Mouse (Mus musculus): Measurements from ENCODE around the gene Crybb3.
A peak's percentile ranks its signal among the peaks of the same experiment; 100 is the strongest.

The Crybb3 gene

DNA sequence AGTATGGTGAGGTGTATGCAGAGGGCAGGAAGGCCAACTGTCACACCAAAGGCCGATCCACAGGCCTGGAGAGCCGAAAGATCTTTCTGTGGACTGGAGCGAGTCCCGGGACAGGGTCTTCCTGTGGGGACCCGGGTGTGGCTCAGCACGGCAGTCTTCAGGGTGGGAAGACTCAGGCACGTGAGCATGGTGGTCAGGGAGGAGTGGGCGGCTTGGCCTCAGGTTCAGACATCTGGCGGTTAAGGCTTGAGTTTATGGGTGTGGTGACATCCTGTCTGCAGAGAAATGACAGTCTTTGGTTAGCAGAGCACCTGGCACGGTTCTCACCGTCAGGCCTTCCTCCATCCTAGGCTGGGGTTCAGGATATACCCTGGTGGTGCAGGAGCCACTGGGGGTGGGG lies 9.4 kb upstream of the Crybb3 start:
- Histone ChIP-seq H3K27me3 (ENCODE audit: control insufficient read depth, insufficient read depth, low read length, poor library complexity, severe bottlenecking) (no peaks in the 10 kb centered on the region), H3K36me3 (ENCODE audit: control insufficient read depth, insufficient read depth, low read length, poor library complexity, severe bottlenecking) (no peaks in the 10 kb centered on the region)
- DNase-seq (ENCODE audit: low read depth, low spot score): no peak

DNA sequence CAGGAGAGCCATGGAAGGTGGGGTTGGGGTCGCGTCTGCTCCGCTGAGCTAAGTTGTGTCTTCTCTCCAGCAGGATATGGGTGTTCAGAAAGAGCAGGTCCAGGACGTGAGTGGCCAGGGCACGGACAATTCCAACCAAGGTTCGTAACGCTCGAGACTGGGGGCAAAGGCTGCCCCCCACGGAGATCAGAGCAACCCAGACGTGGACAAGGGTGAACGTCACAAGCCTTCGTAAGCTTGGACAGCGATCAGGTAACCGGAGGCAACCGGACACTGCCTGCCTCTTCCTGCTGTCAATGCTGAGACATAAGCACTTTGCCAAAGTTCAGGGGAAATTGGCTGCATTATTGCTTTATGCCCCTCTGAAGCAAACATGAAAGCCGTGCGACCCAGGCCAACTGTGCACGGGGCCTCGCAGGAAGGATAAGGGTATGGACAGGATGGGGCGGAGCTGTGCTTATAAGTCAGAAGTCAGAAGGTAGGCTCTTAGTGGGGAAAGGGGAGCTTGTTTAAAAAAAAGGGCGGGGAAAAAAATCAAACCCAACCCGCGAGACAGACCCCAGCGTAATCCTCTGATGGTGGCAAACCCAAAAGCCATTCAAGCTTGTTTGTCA lies 8.8 kb upstream of the Crybb3 start:
- no peak for DNase-seq (ENCODE audit: low read depth, low spot score)
- Histone ChIP-seq H3K36me3 (ENCODE audit: control insufficient read depth, insufficient read depth, low read length, poor library complexity, severe bottlenecking) (no peaks in the 10 kb centered on the region), H3K27me3 (ENCODE audit: control insufficient read depth, insufficient read depth, low read length, poor library complexity, severe bottlenecking) (no peaks in the 10 kb centered on the region)

DNA sequence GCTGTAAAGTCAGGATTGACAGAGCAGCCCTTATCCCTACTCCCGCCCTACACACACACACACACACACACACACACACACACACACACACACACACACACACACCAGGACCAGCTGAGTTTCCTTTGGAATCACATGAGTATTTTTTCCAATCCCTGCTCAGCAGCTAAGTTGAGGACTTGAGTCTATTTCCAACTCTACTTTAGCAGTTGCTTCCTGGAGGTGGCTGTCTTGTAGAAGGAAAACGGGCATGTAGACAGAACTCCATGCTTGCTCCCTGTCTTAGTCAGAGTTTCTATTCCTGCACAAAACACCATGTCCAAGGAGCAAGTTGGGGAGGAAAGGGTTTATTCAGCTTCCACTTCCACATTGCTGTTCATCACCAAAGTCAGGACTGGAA lies 6.1 kb upstream of the Crybb3 start:
- no peaks in the 10 kb centered on the region for H3K27me3 ChIP-seq (ENCODE audit: control insufficient read depth, insufficient read depth, low read length, poor library complexity, severe bottlenecking)
- DNase-seq (ENCODE audit: low read depth, low spot score): no peak
- no peaks in the 10 kb centered on the region for H3K36me3 ChIP-seq (ENCODE audit: control insufficient read depth, insufficient read depth, low read length, poor library complexity, severe bottlenecking)

DNA sequence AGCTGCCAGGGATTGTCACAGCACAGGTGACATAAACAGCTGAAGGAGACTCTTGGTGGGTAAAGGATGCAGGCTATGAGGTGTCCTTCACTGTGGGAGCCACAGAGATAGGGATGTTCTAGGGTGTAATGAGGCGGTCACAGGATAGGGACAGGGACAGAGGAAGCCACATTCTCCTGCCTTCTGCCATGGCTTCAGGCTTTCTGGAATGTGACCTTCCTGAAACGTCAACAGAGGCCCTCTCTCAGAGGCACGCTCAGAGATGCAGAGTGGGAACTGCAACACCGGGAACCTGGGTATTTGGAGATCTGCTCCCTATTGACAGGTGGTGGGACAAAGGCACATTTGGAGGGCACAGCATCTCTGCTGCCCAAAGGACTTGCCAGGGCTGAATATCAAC lies 5.6 kb upstream of the Crybb3 start:
- Histone ChIP-seq H3K27me3 (ENCODE audit: control insufficient read depth, insufficient read depth, low read length, poor library complexity, severe bottlenecking) (no peaks in the 10 kb centered on the region), H3K36me3 (ENCODE audit: control insufficient read depth, insufficient read depth, low read length, poor library complexity, severe bottlenecking) (no peaks in the 10 kb centered on the region)
- no peak for DNase-seq (ENCODE audit: low read depth, low spot score)

DNA sequence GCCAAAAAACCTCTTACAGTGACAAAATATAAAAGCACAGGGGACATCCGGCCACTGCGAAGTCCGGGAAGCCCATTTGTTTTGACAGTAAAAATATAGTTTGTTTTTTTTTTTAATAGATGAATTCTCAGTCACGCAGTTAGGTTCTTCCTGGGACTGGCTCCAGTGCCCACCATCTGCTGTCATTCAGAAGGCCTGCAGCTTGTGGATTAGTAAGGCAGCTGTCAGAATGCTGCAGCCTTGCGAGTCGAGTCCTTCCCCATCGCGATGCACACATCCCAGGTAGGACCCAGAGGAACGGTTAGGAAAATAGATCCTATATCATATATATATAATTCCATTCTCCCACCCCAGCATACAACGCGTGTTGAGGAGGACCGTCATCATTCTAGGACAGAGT lies 5.1 kb upstream of the Crybb3 start:
- H3K27me3 ChIP-seq (ENCODE audit: control insufficient read depth, insufficient read depth, low read length, poor library complexity, severe bottlenecking): no peaks in the 10 kb centered on the region
- no peaks in the 10 kb centered on the region for H3K36me3 ChIP-seq (ENCODE audit: control insufficient read depth, insufficient read depth, low read length, poor library complexity, severe bottlenecking)
- no peak for DNase-seq (ENCODE audit: low read depth, low spot score)

DNA sequence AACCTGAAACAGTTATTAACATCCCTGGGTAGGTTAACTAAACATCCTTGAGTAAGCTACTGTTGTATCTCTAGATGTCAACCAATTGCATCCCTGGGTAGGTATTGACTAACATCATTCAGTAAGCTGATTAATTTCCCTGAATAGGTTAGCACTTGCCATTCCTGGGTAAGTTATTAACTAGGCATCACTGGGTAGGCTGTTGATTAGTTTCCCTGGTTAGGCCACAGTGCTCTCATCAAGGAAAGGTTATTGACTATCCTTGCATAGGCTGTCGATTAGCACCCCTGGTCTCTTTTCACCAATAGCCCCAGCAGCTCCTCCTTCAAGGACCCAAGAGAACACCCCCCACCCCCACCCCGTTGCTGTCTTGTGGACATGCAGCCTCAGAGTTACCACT lies 4.5 kb upstream of the Crybb3 start:
- DNase-seq (ENCODE audit: low read depth, low spot score): no peak
- Histone ChIP-seq H3K36me3 (ENCODE audit: control insufficient read depth, insufficient read depth, low read length, poor library complexity, severe bottlenecking) (no peaks in the 10 kb centered on the region), H3K27me3 (ENCODE audit: control insufficient read depth, insufficient read depth, low read length, poor library complexity, severe bottlenecking) (no peaks in the 10 kb centered on the region)

DNA sequence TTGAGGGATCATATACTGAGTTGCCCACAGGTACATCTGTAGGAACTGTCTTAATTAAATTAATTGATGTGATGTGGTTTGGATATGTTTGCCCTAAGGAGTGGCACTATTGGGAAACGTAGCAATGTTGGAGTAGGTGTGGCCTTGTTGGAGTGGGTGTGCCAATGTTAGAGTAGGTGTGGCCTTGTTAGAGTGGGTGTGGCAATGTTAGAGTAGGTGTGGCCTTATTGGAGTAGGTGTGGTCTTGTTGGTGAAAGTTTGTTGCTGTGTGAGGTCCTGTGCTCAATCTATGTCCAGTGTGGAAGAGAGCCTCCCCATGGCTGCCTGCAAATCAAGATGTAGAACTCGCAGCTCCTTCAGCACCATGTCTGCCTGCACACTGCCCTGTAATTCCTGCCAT lies 2.9 kb upstream of the Crybb3 start:
- no peak for DNase-seq (ENCODE audit: low read depth, low spot score)
- Histone ChIP-seq H3K27me3 (ENCODE audit: control insufficient read depth, insufficient read depth, low read length, poor library complexity, severe bottlenecking) (no peaks in the 10 kb centered on the region), H3K36me3 (ENCODE audit: control insufficient read depth, insufficient read depth, low read length, poor library complexity, severe bottlenecking) (no peaks in the 10 kb centered on the region)

DNA sequence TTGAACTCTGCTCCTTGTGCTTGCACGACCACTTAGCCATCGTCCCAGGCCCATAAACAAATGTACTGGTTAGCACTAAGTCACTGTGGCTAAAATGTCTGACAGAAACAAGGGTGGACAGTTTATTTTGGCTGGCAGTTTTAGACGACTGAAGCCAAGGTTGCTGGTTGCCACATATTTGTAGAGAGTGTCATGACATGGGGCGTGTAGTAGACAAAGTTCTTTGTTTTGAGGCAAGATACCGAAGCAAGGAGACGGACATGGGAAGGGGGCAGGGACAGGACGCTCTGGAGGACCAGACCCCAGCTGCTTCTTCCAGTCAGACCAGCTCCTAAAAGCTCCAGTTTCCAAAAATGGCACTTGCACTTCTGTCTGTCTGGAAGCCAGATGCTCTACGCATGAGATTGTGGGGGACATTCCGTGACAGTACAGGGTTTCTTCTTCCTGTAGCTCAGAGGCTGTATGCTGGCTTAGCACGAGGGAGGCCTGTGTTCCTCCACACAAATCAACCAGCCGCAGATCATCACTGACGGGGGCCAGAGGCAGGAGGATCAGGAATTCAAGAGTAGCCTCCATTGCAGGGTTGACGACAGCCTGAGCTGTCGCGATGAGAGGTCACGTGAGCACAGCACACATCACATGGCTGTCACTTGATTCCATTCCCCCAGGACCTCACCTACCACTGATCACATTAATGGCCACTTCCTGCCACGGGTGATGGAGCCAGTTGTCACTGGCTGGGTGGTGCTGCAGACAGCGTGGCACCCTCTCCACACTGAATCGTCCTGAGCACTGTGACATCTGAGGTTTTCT lies 1.2 kb upstream of the Crybb3 start:
- no peaks in the 10 kb centered on the region for H3K27me3 ChIP-seq (ENCODE audit: control insufficient read depth, insufficient read depth, low read length, poor library complexity, severe bottlenecking)
- no peaks in the 10 kb centered on the region for H3K36me3 ChIP-seq (ENCODE audit: control insufficient read depth, insufficient read depth, low read length, poor library complexity, severe bottlenecking)
- no peak for DNase-seq (ENCODE audit: low read depth, low spot score)

DNA sequence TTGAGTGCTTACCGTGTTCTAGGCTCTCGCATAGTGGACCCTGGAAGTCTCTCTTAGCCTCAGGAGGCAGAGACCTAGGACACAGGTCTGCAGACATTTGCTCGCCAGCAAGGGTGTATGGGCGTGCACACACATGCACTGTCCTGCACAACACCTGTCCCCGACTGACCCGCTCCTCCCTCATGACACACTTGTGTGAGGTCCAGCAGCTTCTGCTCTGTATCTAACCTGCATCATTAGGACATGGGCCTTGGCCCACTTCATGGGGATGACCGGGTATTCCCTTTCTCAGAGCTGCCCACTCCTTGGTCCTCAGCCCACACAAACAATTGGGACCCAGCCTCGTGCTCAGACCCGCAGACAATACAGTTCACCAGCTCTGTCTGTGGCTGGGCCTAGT lies 364 bp downstream of the Crybb3 start:
- DNase-seq (ENCODE audit: low read depth, low spot score): no peak
- Histone ChIP-seq H3K36me3 (ENCODE audit: control insufficient read depth, insufficient read depth, low read length, poor library complexity, severe bottlenecking) (no peaks in the 10 kb centered on the region), H3K27me3 (ENCODE audit: control insufficient read depth, insufficient read depth, low read length, poor library complexity, severe bottlenecking) (no peaks in the 10 kb centered on the region)

DNA sequence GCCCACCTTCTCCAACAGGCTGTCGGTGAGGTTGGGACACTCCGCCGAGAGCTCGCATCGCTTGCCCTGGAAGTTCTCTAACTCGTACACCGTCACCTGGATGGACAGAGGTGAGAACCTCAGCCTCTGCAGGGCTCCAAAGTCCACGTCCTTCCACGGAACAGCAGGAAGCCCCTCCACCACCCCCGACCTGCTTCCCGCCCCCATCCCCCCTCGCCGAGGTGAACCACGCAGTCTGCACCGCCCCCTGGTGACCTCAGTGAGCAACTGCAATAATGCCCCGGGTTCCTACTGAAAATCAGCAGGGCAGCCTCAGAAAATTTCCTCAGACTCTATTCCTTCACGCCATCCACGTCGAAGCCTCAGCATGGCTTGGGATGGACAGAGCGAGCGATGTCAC lies 1.6 kb downstream of the Crybb3 start:
- H3K36me3 ChIP-seq (ENCODE audit: control insufficient read depth, insufficient read depth, low read length, poor library complexity, severe bottlenecking): no peaks in the 10 kb centered on the region
- H3K27me3 ChIP-seq (ENCODE audit: control insufficient read depth, insufficient read depth, low read length, poor library complexity, severe bottlenecking): no peaks in the 10 kb centered on the region
- peak; percentile 19 for DNase-seq (ENCODE audit: low read depth, low spot score)

DNA sequence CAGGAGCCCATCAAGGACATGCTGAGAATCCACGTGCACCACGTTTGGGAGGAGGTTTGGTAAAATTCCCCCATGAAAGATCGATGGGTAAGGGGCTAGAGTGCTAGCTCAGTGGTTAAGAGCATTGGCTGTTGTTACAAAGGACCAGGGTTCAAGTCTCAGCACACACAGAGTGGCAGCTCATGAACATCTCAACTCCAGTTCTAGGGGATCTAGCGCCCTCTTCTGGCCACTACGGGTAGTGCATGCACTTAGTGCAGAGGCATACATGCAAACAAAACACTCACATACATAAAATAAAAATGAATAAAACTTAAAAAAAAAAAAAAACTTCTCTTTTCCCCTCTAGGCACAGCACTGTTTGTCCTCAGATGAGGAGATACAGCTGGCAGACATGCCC lies 2.7 kb downstream of the Crybb3 start:
- H3K27me3 ChIP-seq (ENCODE audit: control insufficient read depth, insufficient read depth, low read length, poor library complexity, severe bottlenecking): no peaks in the 10 kb centered on the region
- no peaks in the 10 kb centered on the region for H3K36me3 ChIP-seq (ENCODE audit: control insufficient read depth, insufficient read depth, low read length, poor library complexity, severe bottlenecking)
- DNase-seq (ENCODE audit: low read depth, low spot score): peak; percentile 30

DNA sequence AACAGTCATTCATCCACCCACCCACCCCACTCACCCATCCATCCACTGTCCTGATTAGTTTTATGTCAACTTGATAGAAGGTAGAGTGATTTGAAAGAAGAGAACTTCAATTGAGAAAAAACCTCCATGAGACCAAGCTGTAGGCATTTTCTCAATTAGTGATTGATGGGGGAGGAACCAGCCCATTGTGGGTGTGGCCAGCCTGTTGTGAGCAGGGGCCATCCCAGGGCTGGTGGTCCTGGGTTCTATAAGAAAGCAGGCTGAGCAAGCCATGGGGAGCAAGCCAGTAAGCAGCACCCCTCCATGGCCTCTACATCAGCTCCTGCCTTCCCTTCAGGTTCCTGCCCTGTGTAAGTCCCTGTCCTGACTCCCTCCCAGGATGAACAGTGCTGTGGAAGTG lies 11.4 kb downstream of the Crybb3 start, which contains the start of gene Crybb2:
Gene Crybb2 (minus strand): TSS at position 101 of the 400 bp plus-strand sequence.
- H3K27me3 ChIP-seq (ENCODE audit: control insufficient read depth, insufficient read depth, low read length, poor library complexity, severe bottlenecking): no peaks in the 10 kb centered on the region
- DNase-seq (ENCODE audit: low read depth, low spot score): no peak
- no peaks in the 10 kb centered on the region for H3K36me3 ChIP-seq (ENCODE audit: control insufficient read depth, insufficient read depth, low read length, poor library complexity, severe bottlenecking)

DNA sequence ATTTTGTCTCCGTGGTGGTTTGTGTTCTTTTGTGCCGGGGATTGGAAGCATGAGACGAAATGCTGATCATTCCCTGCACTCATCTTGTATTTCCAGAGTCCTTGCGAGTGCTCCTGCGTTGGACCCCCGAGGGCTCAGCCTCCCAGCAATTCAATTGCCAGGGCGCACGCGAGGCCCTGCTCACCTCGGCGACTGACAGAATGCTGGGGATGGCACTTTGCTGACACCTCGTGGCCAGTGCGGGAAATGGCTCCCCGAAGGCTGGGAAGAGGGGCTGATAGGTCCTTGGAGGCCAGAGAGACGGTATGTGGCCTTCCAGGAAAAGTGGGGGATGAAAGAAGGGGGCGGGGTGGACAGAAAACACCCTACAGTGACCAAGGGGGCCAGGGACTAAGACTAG lies 27.1 kb downstream of the Crybb3 start:
- DNase-seq (ENCODE audit: low read depth, low spot score): peak; percentile 70
- Histone ChIP-seq H3K36me3 (ENCODE audit: control insufficient read depth, insufficient read depth, low read length, poor library complexity, severe bottlenecking) (no peaks in the 10 kb centered on the region), H3K27me3 (ENCODE audit: control insufficient read depth, insufficient read depth, low read length, poor library complexity, severe bottlenecking) (no peaks in the 10 kb centered on the region)

DNA sequence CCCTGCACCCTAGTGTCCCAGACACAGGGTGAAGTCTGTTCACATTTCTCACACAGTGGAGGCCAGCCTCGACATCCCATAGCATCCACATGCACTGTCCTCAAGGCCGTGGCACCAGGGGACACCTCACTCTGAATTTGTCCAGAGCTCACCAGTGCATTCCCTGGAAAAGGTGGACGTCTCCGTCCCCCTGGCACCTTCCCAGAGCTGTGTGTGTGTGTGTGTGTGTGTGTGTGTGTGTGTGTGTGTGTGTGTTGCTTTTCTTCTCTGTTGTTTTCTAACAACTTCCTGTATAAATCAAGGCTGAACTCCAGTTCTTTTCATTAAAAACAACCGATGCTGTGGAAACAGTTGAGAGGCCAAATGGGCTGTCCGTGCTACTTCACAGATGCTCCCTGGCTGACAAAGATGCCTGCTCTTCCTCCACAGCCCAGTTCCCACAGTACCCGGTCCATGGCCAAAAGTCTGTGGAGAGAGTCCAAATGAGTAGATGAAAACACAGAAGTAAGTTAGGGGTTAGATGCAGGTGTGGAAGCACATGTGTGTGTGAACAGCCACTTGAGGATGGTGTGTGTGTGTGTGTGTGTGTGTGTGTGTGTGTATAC lies 30.7 kb downstream of the Crybb3 start:
- no peak for DNase-seq (ENCODE audit: low read depth, low spot score)
- no peaks in the 10 kb centered on the region for H3K36me3 ChIP-seq (ENCODE audit: control insufficient read depth, insufficient read depth, low read length, poor library complexity, severe bottlenecking)
- no peaks in the 10 kb centered on the region for H3K27me3 ChIP-seq (ENCODE audit: control insufficient read depth, insufficient read depth, low read length, poor library complexity, severe bottlenecking)

DNA sequence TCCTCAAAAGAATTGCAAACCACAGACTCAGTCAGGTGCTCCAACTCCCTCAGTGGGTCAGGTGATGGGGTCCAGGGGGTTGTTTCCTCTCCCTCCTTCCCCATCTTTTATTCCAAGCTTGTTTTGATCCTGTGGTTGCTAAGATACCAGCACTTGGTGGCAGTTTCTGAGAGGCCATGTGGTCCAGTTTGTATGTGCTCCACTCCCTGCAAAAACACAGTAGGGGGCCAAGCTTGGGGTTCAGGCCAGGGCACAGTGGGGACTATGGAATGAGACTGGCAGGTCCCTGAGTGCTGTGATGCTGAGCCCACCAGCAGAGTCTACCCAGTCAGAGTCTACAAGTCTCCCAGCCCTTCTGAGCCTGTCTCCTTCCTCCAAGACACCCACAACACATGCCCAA lies 31.5 kb downstream of the Crybb3 start:
- Histone ChIP-seq H3K27me3 (ENCODE audit: control insufficient read depth, insufficient read depth, low read length, poor library complexity, severe bottlenecking) (no peaks in the 10 kb centered on the region), H3K36me3 (ENCODE audit: control insufficient read depth, insufficient read depth, low read length, poor library complexity, severe bottlenecking) (no peaks in the 10 kb centered on the region)
- DNase-seq (ENCODE audit: low read depth, low spot score): no peak
